Mouse (Mus musculus) activated CD4-positive, CD25-positive, alpha-beta regulatory T cell, adult 4 months (primary cell): ENCODE results near the gene Sft2d1. TPM values are rescaled to one million over a fixed set of nuclear protein-coding genes. Genes with fewer than 3 reads are reported as not detected.

ENCODE experiments used
- ATAC-seq: one replicate; pipeline ENCODE4 v1.8.0; 2017
- polyA plus RNA-seq, 2 experiments: library from polyadenylated mRNA; unstranded; fragments of 100-300 nt; shearing (Covaris generic); gene quantifications; one replicate each; pipeline ENCODE4 v1.2.1; 2017

The Sft2d1 gene
- polyA plus RNA-seq, 2 experiments from 2014 or later: 122 to 128 TPM

- ATAC-seq: no peak
Measured at GRCm38 (mm10) chr17:8361281-8362103, 50.6 kb downstream of the Sft2d1 start.

DNA sequence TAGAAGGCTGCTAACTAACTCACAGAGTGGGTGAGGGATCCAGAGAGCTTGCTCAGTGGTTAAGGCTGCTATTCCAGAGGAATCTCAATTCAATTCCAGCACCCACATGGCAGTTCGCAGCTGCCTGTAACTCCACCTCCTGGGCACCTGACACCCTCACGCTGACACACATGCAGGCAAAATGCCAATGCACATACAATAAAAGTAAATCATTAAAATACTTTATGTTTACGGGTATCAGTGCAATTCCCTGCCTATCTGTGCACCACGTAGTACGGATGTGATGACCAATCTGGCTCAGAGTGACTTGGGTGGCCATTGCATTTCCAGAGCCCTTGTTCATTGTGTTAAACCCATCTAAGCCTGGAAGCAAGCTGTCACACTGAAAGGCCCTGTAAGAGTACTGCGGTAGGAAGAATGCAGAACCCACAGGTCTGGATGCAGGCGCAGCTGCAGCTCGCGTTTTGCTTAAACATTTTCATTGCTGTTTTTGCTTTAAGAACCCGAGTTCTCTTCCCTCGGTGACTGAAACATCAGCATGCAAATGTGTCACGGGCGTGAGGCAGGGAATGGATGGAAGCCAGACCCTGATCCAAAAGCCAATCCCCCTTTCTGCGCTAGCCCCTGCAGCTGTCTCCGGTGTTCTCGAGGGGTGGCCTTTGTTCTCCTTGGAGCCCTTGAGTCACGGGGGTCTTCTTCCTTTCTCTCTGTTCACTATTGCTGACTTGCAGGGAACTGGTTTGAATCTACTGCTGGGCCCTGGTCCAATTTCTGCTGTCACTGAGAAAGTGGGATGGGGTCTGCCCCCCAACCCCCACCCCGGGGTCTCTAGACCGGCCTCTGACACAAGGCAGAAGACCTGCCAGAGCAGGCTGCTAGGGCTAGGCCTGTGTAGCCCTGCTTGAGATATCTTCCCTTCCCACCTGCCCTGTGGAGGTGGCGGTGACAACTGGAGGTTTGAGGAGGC, 56.9 kb downstream of the Sft2d1 start:
- ATAC-seq: no peak

- ATAC-seq: no peak
Measured at GRCm38 (mm10) chr17:8368570-8368969, 57.7 kb downstream of the Sft2d1 start.

- ATAC-seq: no peak
Measured at GRCm38 (mm10) chr17:8369171-8369570, 58.3 kb downstream of the Sft2d1 start.

DNA sequence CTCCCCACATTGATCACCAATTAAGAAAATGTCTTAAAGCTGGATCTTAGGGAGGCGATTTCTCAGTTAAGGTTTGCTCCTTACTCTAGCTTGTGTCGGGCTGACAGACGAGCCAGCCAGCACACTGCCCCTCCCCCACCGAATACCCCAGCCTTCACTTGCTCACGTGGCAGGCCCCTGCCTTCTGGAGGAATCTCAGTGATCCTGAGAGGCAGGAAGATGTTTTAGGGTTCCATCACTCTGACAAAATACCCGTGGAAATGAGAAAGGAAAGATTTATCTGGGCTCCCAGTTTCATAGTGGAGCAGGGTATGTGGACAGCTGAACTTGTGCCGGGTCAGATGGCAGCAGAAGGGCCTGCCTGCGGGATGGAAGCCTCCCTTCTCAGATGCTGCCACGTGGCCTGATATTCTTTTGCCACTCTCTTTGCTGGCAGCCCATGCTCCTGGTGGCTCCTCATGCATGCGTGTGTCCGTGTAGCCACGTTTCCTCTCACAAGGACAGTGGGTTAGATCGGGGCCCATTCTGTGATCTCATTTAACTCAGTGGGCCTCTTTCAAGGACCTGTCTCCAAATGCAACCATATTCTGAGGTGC, 59.8 kb downstream of the Sft2d1 start:
- ATAC-seq: no peak

DNA sequence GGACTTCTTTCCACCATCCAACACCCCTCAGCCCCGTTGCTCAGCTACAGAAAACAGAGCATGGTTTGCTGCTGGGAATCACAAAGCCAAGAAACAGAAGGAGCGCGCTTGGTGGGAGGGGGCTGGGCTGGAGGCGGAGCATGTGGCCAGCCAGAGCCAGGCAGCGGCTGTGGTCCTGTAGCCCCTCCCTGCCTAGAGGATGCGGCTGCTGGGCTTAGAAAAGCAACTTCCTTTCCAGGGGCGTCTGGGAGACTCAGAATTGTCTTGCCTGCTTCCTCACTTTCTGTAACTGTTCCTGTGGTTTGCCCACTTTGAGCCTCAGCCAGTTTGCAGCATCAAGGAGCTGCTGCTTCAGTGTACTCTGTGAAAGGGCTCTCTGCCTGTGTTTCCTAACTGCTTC, 60.9 kb downstream of the Sft2d1 start:
- peak; percentile 70 for ATAC-seq

GRCm38 (mm10) chr17:8372286-8373046, 61.6 kb downstream of the Sft2d1 start:
- ATAC-seq: peak; percentile 72

Other genes starting within 250 kb of the Sft2d1 start
- gene Gm49673, start 163.3 kb upstream of the Sft2d1 start, polyA plus RNA-seq: under 1 TPM; 0.20 to 0.38 TPM
- 10 to 100 TPM; 50.4 to 72.2 TPM for gene Rnaset2a, start 163.0 kb upstream of the Sft2d1 start, polyA plus RNA-seq
- 10 to 100 TPM; 20.7 to 25.4 TPM for gene Fgfr1op, start 145.6 kb upstream of the Sft2d1 start, polyA plus RNA-seq
- gene Ccr6, start 75.1 kb upstream of the Sft2d1 start, polyA plus RNA-seq: 10 to 100 TPM; 90.9 to 94.0 TPM
- gene Mpc1, start 28.2 kb upstream of the Sft2d1 start, polyA plus RNA-seq: 100 to 1,000 TPM; 223 to 231 TPM
- gene Prr18, start 26.4 kb downstream of the Sft2d1 start, polyA plus RNA-seq: under 1 TPM in 1 of 2 experiments, not detected in 1; 0.13 TPM
- gene T2, start 44.9 kb downstream of the Sft2d1 start, polyA plus RNA-seq: under 1 TPM in 1 of 2 experiments, not detected in 1; 0.63 TPM
- not detected for gene T, start 123.3 kb downstream of the Sft2d1 start, polyA plus RNA-seq
- gene Pde10a, start 214.3 kb downstream of the Sft2d1 start, polyA plus RNA-seq: not detected